Mouse (Mus musculus) c-Kit-positive CD71-positive TER-119-negative erythroid progenitor cells, embryonic 14.5 days (primary cell): ENCODE measurements around the gene Cks2.
"Not testable (repeated sequence)": the region's sequence is repeated elsewhere in the genome, so short reads cannot be mapped to it uniquely, and the experiment has no call there.

Source experiments
- DNase-seq: peaks from one replicate; pipeline ENCODE4 v3.0.0-alpha.2; 2013; ENCODE audit warnings: low read depth

Cks2 gene

GRCm38 (mm10) chr13:51641424-51641823 lies 3.6 kb upstream of the Cks2 start:
- DNase-seq, result no peak

- no peak for DNase-seq
Observed at GRCm38 (mm10) chr13:51642171-51642778, 2.8 kb upstream of the Cks2 start.

DNA sequence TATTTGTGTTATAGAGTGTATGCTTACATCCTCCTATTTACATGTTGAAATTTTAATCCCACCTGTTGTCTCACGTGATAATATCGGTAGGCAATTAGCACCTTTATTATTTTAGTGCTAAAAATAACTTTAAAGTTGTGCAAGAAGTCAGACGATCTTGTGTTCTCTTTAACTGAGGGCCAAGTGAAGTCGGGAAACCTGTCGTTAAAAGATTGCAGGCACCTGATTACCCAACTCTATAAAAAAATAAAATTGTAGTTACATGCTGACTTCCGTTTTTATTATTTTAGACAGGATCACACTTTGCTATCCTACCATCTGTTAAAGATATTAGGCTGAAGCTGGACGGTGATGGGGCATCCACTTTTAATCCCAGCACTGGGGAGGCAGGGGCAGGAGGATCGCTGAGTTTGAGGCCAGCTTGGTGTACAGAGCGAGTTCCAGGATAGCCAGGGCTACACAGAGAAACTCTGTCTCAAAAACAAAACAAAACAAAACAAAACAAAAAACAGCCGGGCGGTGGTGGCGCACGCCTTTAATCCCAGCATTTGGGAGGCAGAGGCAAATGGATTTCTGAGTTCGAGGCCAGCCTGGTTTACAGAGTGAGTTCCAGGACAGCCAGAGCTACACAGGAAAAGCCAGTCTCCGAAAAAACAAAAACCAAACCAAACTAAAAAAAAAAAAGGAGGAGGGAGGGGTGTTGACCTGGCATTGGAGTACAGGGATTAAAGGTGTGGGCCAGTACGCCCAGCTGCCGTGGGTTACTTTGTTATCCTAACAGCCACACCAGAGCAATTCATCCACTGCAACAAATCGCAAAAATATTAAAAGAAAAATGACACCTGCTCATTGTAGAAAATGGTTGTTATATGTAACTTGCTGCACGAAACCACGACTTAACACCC lies 856 bp upstream of the Cks2 start:
- DNase-seq, result no peak

GRCm38 (mm10) chr13:51645872-51646271 lies 840 bp downstream of the Cks2 start:
- DNase-seq, result no peak

DNA sequence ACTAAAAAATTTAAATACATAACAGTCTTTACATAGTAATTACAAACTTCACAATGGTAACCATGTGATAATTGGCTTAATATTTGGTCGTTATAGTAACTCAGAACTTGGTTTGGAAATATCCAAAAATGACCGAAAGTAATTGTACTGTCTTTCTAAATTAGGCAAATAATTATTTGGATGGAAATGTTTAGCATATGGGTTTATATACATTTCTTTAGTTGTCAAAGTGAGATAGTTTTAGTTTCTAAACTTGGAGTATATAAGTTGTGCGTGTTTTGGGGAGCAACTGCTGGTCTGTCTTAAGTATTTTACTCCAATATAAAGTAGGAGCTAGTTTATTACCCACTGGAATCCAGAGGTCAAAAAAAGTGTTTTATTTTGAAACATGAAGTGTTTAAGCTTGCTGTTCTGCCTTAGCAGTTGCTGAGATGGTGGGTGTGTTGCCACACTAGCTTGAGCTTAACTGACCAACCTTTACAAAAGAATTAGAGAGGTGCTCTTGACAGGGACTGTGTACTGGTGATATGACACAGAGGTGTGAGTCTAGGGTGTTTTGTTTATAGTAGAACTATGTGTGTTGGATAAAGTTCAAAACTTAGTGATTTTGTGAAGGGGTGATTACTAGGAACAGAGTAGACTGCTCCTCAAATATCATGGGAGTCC lies 1.5 kb downstream of the Cks2 start:
- no peak for DNase-seq

- no peak for DNase-seq
Observed at GRCm38 (mm10) chr13:51647770-51648169, 2.7 kb downstream of the Cks2 start.

GRCm38 (mm10) chr13:51648237-51648636 lies 3.2 kb downstream of the Cks2 start:
- DNase-seq, result no peak

GRCm38 (mm10) chr13:51649740-51650139 lies 4.7 kb downstream of the Cks2 start:
- DNase-seq, result no peak

GRCm38 (mm10) chr13:51651408-51652064 lies 6.5 kb downstream of the Cks2 start, which contains the start of gene Secisbp2:
Gene Secisbp2, plus strand, starts transcription at chr13:51651697.
- DNase-seq, result peak; percentile 87

DNA sequence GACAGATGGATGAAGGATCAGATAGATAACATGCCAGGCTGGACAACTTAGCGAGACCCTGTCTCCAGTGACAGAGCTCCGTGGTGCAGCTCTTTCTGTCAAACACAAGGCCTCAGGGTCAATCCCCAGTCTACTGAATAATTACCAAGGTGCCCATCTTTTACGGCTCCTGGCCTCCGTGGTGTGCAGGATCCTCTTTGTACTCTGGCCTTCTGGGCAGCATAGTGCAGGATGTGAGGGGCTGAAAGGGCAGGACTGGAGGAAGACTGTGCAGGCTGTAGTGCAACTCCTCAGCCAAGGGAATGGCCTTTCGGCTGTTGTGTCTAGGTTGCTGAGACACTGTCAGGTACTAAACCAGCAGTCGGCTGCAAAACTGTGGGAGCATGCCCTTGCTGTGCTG lies 8.1 kb downstream of the Cks2 start:
- no peak for DNase-seq

DNA sequence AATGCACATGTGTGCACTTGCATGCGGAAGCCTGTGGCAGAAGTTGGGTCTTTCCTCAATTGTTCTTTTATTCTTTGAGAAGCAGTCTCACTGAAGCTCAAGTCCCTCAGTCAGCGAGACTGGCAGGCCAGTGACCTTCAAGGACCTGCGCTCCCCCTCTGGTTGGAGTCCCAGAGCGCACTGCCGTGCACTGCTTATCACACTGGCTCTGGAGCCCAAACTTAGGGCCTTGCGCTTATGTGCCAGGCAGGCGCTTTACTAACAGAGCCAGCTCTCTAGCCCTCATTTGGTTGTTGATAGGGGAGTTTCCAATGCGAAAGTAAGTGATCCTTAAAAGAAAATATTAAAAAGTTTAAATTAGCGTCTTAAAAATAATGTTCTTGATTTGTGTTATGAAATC lies 8.9 kb downstream of the Cks2 start:
- no peak for DNase-seq

DNA sequence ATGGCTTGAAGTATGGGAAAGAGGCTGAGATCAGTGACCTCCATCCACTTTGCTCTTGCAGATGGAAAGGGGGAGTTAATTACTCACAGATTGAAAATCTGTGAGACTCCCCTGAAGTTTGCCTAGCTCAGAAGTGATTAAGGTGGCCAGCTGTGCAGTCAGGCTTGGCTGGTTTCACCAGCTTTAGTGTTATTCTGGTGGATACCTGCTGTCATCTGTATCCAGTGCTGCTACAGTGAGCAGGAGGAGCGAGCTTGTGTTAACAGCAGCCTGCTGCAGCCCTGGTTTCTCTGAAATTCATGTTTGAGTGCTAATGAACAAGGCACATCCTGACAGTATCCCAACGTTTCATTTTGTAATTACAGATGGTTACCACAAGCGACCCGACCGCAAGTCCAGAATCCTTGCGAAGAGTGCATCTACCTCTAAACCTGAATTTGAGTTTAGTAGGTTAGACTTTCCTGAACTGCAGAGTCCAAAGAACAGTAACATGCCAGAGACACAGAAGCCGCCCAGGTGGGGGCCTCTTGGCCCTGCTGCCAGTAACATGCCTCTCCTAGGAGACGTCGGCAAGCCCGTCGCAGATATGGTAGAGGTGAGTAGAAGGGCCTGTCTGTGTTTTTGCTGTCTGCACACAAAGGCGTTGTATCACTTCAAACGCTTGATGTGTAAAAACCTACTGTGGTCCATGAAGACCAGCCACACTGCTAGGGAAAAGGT lies 11.6 kb downstream of the Cks2 start:
- DNase-seq, result no peak

DNA sequence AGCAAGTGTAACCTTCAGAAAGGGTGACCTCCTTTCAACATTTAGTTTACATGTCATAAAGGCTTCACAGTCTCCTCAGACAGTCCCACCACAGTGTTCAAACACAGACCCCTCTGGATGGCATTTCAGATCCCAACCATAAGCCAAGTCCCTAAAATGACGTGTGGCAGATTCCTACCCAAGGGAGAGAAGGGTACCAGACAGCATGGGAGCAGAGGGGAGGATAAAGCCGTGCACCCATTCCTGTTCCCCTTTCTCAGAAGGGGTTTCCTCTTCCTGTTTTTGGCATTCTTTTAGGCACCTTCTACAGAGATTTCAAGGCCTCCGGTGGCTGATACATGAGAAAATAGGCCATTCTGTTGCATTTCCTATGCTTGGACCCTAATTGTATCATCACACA lies 13.1 kb downstream of the Cks2 start:
- DNase-seq, result no peak

DNA sequence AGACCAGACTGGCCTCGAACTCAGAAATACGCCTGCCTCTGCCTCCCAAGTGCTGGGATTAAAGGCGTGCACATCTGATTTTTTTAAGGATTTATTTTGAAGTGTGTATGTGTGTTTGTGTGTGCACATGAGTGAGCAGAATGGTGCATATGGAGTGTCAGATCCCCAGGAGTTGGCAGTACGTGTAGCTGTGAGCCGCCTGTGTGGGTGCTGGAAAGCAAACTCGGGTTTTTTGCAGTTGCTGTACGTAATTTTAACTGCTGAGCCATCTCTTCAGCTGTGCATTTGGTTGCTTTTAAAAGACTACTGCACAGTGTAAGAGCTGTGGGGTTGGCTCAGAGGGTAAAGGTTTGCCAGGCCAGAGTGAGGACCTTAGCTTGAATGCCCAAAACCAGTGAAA lies 14.5 kb downstream of the Cks2 start:
- no peak for DNase-seq

DNA sequence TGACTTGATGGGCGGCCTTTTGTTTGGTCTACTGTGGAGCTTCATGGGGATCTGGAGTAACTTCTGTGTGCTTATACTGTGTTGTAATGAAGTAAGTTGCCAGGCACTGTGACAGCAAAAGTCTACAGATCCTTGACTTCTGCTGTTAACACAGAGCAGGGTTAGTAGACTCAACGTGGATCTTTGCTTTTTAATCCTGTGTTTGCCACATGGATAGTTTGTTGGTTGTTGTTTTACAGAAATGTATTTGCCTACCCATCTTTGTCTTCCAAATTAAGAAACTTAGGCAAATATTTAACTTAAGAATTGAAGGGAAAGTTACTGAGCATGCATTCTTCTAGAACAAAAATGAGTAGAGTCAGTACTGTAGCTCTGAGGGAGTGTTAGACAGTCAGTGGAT lies 18.5 kb downstream of the Cks2 start:
- no peak for DNase-seq

GRCm38 (mm10) chr13:51668195-51668594 lies 23.2 kb downstream of the Cks2 start:
- DNase-seq, result not testable (repeated sequence)

GRCm38 (mm10) chr13:51676641-51677040 lies 31.6 kb downstream of the Cks2 start:
- no peak for DNase-seq

DNA sequence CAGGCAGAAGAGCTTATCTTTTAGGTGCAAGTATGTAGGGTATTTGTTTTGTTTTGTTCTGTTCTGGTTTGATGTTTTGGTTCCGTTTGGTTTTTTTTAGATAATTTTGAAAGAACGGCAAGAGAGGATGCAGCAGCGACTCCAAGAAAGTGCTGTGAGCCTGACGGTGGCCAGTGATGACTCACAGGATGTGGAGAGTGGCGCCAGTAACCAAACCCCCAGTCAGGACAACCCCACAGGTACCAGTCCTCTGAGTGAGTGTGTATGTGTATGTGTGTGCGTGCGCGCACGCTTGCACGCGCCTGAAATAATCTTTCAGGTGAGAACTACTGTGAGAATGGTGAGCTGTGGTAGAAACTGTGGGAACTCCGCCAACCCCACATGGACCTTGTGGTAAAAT lies 32.0 kb downstream of the Cks2 start:
- DNase-seq, result no peak

DNA sequence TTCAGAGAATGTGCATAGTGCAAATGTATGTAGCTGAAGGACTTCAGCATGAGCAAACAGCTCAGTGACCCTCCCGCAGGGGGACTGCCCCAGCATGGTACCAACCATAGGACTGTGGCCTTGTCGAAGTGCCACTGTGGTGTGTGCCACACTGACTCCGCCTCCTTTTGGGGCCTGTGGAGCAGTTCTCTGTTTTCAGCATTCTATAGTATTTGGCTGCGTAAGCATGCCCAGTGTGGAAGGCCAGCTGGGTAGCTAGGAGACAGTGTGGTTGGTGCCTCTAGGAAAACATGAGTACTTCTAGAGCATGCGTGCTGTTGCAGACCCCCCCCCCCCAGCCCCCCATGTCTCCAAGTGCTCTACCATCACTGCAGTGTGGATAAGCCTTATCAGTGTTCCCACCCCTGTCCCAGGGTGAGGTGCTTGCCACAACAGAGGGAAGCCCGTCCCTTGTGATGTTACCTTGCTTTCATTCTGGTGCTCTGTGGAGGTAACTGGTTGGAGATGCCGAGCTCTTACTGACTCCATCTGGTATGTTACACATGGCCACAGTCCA lies 32.7 kb downstream of the Cks2 start:
- peak; percentile 66 for DNase-seq

GRCm38 (mm10) chr13:51678687-51679086 lies 33.7 kb downstream of the Cks2 start:
- no peak for DNase-seq

DNA sequence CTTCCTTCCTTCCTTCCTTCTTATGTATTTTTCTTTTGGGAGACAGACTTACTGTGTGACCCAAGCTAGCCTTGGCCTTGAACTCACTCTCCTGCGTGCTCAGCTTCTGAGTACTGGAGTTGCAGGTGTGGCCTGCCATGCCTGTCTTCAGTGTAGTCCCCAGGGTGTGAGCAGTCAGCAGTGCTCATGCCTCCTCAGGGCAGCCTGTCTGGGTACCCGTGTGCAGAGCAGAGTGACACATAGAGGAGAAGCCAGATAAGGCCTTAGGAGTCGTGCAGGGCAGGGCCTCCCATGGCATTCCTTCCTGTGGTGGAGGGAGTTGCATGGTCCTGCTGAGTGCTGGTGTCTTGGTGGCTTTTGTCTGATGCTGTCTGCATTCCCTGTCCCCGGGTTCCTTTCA lies 34.3 kb downstream of the Cks2 start:
- DNase-seq, result no peak
